Mouse (Mus musculus) CH12.LX (cell line): ENCODE results near the gene Lrrc4b. TPM values are rescaled to one million over a fixed set of nuclear protein-coding genes. Genes with fewer than 3 reads are reported as not detected.

ENCODE experiments used
- DNase-seq: peaks from one replicate; pipeline ENCODE4 v3.0.0-alpha.2; 2013; ENCODE audit errors: extremely low read depth
- H3K27ac ChIP-seq: 2 replicates; pipeline ENCODE4 v1.5.1; 2012; ENCODE audit warnings: low read depth, mild to moderate bottlenecking, control low read depth, moderate library complexity; ENCODE audit not compliant: insufficient read depth
- H3K27me3 ChIP-seq: replicated peaks from 2 replicates; pipeline ENCODE3; 2012; ENCODE audit warnings: inconsistent platforms
- H3K36me3 ChIP-seq, 2 experiments: replicated peaks in 1 of 2; 2 replicates each; pipeline versions ENCODE3 to v1.6.1; 2012; ENCODE audit warnings: inconsistent platforms in 1 of 2, low read length in 1 of 2, mild to moderate bottlenecking in 1 of 2, mixed read lengths in 1 of 2, moderate library complexity in 1 of 2; ENCODE audit not compliant: control insufficient read depth in 1 of 2, insufficient read depth in 1 of 2
- H3K4me1 ChIP-seq, 2 experiments: 2 replicates each; pipeline ENCODE4 v1.6.1; 2012; ENCODE audit warnings: inconsistent platforms in 1 of 2, moderate library complexity in 1 of 2; ENCODE audit not compliant: insufficient read depth in 2 of 2, control insufficient read depth in 1 of 2
- H3K4me2 ChIP-seq: 2 replicates; pipeline ENCODE4 v1.6.1; 2012; ENCODE audit warnings: low read depth, mild to moderate bottlenecking, control low read depth; ENCODE audit not compliant: poor library complexity, insufficient read depth, severe bottlenecking
- H3K4me3 ChIP-seq, 3 experiments: fragments of 150-350 bp in 1 of 3; sonication (generic) in 1 of 3; replicated peaks in 1 of 3; 2 replicates each; pipeline versions ENCODE3 to v1.5.1; 2011 to 2012; ENCODE audit warnings: low read depth in 2 of 3, low read length in 2 of 3, mild to moderate bottlenecking in 2 of 3, moderate library complexity in 2 of 3, control low read depth in 1 of 3, improper control_type of control experiment in 1 of 3, inconsistent platforms in 1 of 3, mixed read lengths in 1 of 3; ENCODE audit not compliant: poor library complexity in 1 of 3
- H3K79me2 ChIP-seq: replicated peaks from 2 replicates; pipeline ENCODE4 v1.6.1; 2012; ENCODE audit warnings: mild to moderate bottlenecking, moderate library complexity; ENCODE audit not compliant: control insufficient read depth, poor library complexity, insufficient read depth, severe bottlenecking; ENCODE audit errors: extremely low read depth
- H3K9ac ChIP-seq: 2 replicates; pipeline ENCODE4 v1.6.1; 2012; ENCODE audit warnings: low read depth, mild to moderate bottlenecking, control low read depth, moderate library complexity; ENCODE audit not compliant: insufficient read depth
- H3K9me3 ChIP-seq: replicated peaks from 2 replicates; pipeline ENCODE3; 2012; ENCODE audit warnings: low read length, inconsistent platforms, mixed read lengths
- BHLHE40 ChIP-seq: IDR thresholded peaks from 2 replicates; pipeline ENCODE4 v1.6.1; 2011; ENCODE audit warnings: mild to moderate bottlenecking, low read depth, low read length, improper control_type of control experiment
- CHD1 ChIP-seq: IDR thresholded peaks from 2 replicates; pipeline ENCODE4 v1.6.1; 2012; ENCODE audit warnings: low read depth, low read length, improper control_type of control experiment, inconsistent platforms
- CHD2 ChIP-seq: IDR thresholded peaks from 2 replicates; pipeline ENCODE4 v1.6.1; 2011; ENCODE audit warnings: low read length, improper control_type of control experiment
- CTCF ChIP-seq, 2 experiments: IDR thresholded peaks in 1 of 2; conservative IDR thresholded peaks in 1 of 2; 2 replicates each; pipeline ENCODE4 v1.5.1; 2011 to 2012; ENCODE audit warnings: low read depth in 2 of 2, low read length in 2 of 2, improper control_type of control experiment in 1 of 2, inconsistent platforms in 1 of 2, mild to moderate bottlenecking in 1 of 2, moderate library complexity in 1 of 2
- E2F4 ChIP-seq: IDR thresholded peaks from 2 replicates; pipeline ENCODE4 v1.6.1; 2011; ENCODE audit warnings: low read depth, low read length, improper control_type of control experiment; ENCODE audit not compliant: insufficient replicate concordance
- ELF1 ChIP-seq: IDR thresholded peaks from 2 replicates; pipeline ENCODE4 v1.6.1; 2014; ENCODE audit warnings: low read depth, mild to moderate bottlenecking, inconsistent platforms, low read length, improper control_type of control experiment
- EP300 ChIP-seq: IDR thresholded peaks from 2 replicates; pipeline ENCODE4 v1.6.1; 2011; ENCODE audit warnings: low read length, improper control_type of control experiment
- ETS1 ChIP-seq: conservative IDR thresholded peaks from 2 replicates; pipeline ENCODE4 v1.6.1; 2012; ENCODE audit warnings: low read depth, mild to moderate bottlenecking, inconsistent platforms, low read length, improper control_type of control experiment, moderate library complexity
- GABPA ChIP-seq: IDR thresholded peaks from 2 replicates; pipeline ENCODE4 v1.6.1; 2012; ENCODE audit warnings: low read depth, low read length, improper control_type of control experiment, inconsistent platforms; ENCODE audit not compliant: insufficient replicate concordance
- HCFC1 ChIP-seq: IDR thresholded peaks from 2 replicates; pipeline ENCODE4 v1.6.1; 2012; ENCODE audit warnings: low read depth, mild to moderate bottlenecking, inconsistent platforms, low read length, improper control_type of control experiment
- IRF4 ChIP-seq: IDR thresholded peaks from 2 replicates; pipeline ENCODE4 v1.6.1; 2014; ENCODE audit warnings: low read depth, mild to moderate bottlenecking, inconsistent platforms, low read length, improper control_type of control experiment
- JUND ChIP-seq: conservative IDR thresholded peaks from 2 replicates; pipeline ENCODE4 v1.6.1; 2011; ENCODE audit warnings: low read depth, low read length, improper control_type of control experiment
- MAFK ChIP-seq: IDR thresholded peaks from 2 replicates; pipeline ENCODE4 v1.6.1; 2011; ENCODE audit warnings: low read length, improper control_type of control experiment; ENCODE audit not compliant: insufficient replicate concordance
- MAX ChIP-seq: IDR thresholded peaks from 2 replicates; pipeline ENCODE4 v1.6.1; 2011; ENCODE audit warnings: low read length, improper control_type of control experiment
- MEF2A ChIP-seq: IDR thresholded peaks from 2 replicates; pipeline ENCODE4 v1.6.1; 2014; ENCODE audit warnings: low read depth, mild to moderate bottlenecking, inconsistent platforms, low read length, improper control_type of control experiment, borderline replicate concordance
- MYC ChIP-seq: IDR thresholded peaks from 2 replicates; pipeline ENCODE4 v1.6.1; 2011; ENCODE audit warnings: low read depth, mild to moderate bottlenecking, improper control_type of control experiment, low read length
- NELFE ChIP-seq: IDR thresholded peaks from 2 replicates; pipeline ENCODE4 v1.6.1; 2011; ENCODE audit warnings: low read depth, low read length, improper control_type of control experiment
- NRF1 ChIP-seq: IDR thresholded peaks from 2 replicates; pipeline ENCODE4 v1.6.1; 2014; ENCODE audit warnings: low read depth, mild to moderate bottlenecking, inconsistent platforms, low read length, improper control_type of control experiment, moderate library complexity
- PAX5 ChIP-seq: IDR thresholded peaks from 2 replicates; pipeline ENCODE4 v1.6.1; 2012; ENCODE audit warnings: low read length, inconsistent platforms, mixed read lengths
- RAD21 ChIP-seq: IDR thresholded peaks from 2 replicates; pipeline ENCODE4 v1.6.1; 2011; ENCODE audit warnings: low read depth, mild to moderate bottlenecking, low read length, improper control_type of control experiment, moderate library complexity
- RCOR1 ChIP-seq: conservative IDR thresholded peaks from 2 replicates; pipeline ENCODE4 v1.6.1; 2012; ENCODE audit warnings: low read depth, mild to moderate bottlenecking, inconsistent platforms, low read length, improper control_type of control experiment
- SIN3A ChIP-seq: IDR thresholded peaks from 2 replicates; pipeline ENCODE4 v1.6.1; 2012; ENCODE audit warnings: low read length, improper control_type of control experiment, inconsistent platforms
- TBP ChIP-seq: conservative IDR thresholded peaks from 2 replicates; pipeline ENCODE4 v1.6.1; 2011; ENCODE audit warnings: low read depth, low read length, improper control_type of control experiment
- TCF12 ChIP-seq: IDR thresholded peaks from 2 replicates; pipeline ENCODE4 v1.6.1; 2014; ENCODE audit warnings: low read depth, mild to moderate bottlenecking, inconsistent platforms, low read length, improper control_type of control experiment
- USF1 ChIP-seq: IDR thresholded peaks from 2 replicates; pipeline ENCODE4 v1.6.1; 2014; ENCODE audit warnings: low read depth, mild to moderate bottlenecking, inconsistent platforms, low read length, improper control_type of control experiment
- USF2 ChIP-seq: conservative IDR thresholded peaks from 2 replicates; pipeline ENCODE4 v1.6.1; 2011; ENCODE audit warnings: low read depth, low read length, improper control_type of control experiment
- ZC3H11A ChIP-seq: IDR thresholded peaks from 2 replicates; pipeline ENCODE4 v1.6.1; 2012; ENCODE audit warnings: low read depth, mild to moderate bottlenecking, inconsistent platforms, low read length, improper control_type of control experiment
- ZKSCAN1 ChIP-seq: IDR thresholded peaks from 2 replicates; pipeline ENCODE4 v1.6.1; 2012; ENCODE audit warnings: low read depth, inconsistent platforms, low read length, improper control_type of control experiment, borderline replicate concordance
- ZMIZ1 ChIP-seq: IDR thresholded peaks from 2 replicates; pipeline ENCODE4 v1.6.1; 2012; ENCODE audit warnings: low read depth, mild to moderate bottlenecking, inconsistent platforms, low read length, improper control_type of control experiment
- ZNF384 ChIP-seq: IDR thresholded peaks from 2 replicates; pipeline ENCODE4 v1.6.1; 2012; ENCODE audit warnings: low read depth, low read length, improper control_type of control experiment, inconsistent platforms
- dilution Hi-C: fragments of 300-500 bp; cut with MboI; formaldehyde crosslinking; loops from 2 replicates; pipeline ENCODE4 v1.14.3; 2020; ENCODE audit warnings: low sequenced_read_pairs; ENCODE audit not compliant: extremely low pct_unique_long_range_greater_than_20kb, extremely low pct_ligation_motif_present
- in situ Hi-C: fragments of 300-500 bp; cut with MboI; formaldehyde crosslinking; loops from 3 replicates; pipeline ENCODE4 v1.14.3; 2019; ENCODE audit warnings: low sequenced_read_pairs, low pct_ligation_motif_present, low pct_unique_long_range_greater_than_20kb, mixed read lengths
- polyA plus RNA-seq: library from polyadenylated mRNA; unstranded; fragments of >175 nt; gene quantifications from 2 replicates; pipeline ENCODE4 v1.2.1, GENCODE M21; 2012; ENCODE audit warnings: low read depth; ENCODE audit not compliant: insufficient read length
- total RNA-seq, 2 experiments: library from RNA; depleted of rRNA; stranded (reverse); fragments of 300-350 nt in 1 of 2; fragments of >200 nt in 1 of 2; gene quantifications; 2 replicates each; pipeline ENCODE4 v1.2.3; 2012 to 2014

The Lrrc4b gene
- total and polyA plus RNA-seq, 3 experiments: 0.04 TPM; not detected in 2

DNA sequence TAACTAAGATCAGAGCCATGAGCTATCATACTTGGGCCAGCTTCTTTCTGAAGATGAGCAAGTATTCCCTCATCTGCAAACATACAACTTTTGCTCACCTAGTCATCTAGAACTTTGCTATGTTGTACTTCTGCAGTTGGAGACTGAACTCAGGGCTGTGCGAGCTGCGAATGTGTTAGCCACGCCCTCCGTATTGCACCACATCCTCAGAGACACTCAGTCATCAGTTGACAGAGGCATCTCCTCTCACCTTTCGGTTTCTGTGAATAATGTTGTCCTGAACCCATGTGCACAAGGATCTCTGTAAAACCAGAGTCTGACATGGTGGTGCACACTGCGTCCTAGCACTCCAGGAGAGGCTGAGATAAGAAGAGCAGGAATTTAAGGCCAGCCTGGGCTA, 27.1 kb upstream of the Lrrc4b start:
- in situ Hi-C loops: loop anchor here (5.0 kb wide), 1 partner anchor 71 kb away; no protein-coding TSS in a partner anchor
- H3K4me1 ChIP-seq: peaks cover 3 to 14% of the 10 kb centered on the region in 2 experiments; a peak in 2 of 4 replicates
- H3K27me3 ChIP-seq: peaks cover 51% of the 10 kb centered on the region
- no peak for TF ChIP-seq MAFK
- TF ChIP-seq, all 38 proteins: peak for 0
- H3K9ac ChIP-seq: no peak overlapping the region
- no peak overlapping the region for H3K4me2 ChIP-seq
- no peaks in the 10 kb centered on the region for H3K79me2 ChIP-seq
- DNase-seq: peak; percentile 12
- dilution Hi-C loops: no loop called here
- no peak overlapping the region for H3K4me3 ChIP-seq
- no peaks in the 10 kb centered on the region for H3K9me3 ChIP-seq
- no peak overlapping the region for H3K27ac ChIP-seq
- H3K36me3 ChIP-seq: no peaks in the 10 kb centered on the region

DNA sequence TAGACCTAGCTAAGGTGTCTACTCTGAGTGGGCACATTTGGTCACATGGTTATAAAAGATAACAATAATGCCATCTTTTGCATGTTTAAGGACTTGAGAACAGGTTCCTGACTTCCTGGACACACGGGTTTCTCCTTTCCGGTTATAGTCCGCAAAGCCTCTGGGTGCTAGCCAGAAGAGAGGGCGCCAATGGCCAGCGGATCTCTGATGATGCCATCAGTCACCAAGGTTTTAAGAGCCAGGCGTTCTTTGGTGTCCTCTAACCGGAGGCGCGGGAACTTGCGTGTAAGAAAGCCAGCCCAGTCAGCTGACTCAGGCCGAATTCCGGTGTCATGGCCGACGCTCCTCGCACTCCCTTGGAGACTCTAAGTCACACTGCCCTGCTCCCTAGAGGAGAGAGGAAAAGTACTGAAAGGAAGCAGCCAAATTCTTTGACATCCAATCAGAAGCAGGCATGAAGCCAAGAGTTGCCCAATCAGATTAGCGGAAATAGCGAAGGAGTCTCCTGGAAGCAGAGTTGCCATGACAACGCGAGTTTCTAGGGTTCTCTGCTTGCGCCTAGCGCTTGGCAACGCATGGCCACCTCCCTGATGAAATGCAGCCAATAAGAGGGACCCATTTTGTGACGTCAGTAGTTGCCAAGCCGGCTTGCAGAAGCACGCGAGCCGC, 23.3 kb upstream of the Lrrc4b start:
- no peak overlapping the region for H3K27ac ChIP-seq
- TF ChIP-seq RAD21 (no peak), HCFC1 (no peak; the same call in 1 of the 2 replicates), JUND (no peak), NELFE (no peak; the same call in 1 of the 2 replicates), RCOR1 (no peak), MAX (peak; percentile 70), NRF1 (no peak), MYC (0 out of 2 replicates have a peak, but pooled peaks have one; percentile 35), ZNF384 (no peak), BHLHE40 (0 out of 2 replicates have a peak, but pooled peaks have one; percentile 29), MEF2A (no peak), IRF4 (0 out of 2 replicates have a peak, but pooled peaks have one; percentile 23), MAFK (no peak; the same call in 1 of the 2 replicates), CTCF (conservative IDR thresholded peaks at IDR 0.05 in 1 of 2, IDR thresholded peaks at IDR 0.05 in 1 of 2; ENCODE audit: low read depth in 2 of 2, low read length in 2 of 2) (no peak), SIN3A (peak; percentile 77; the same call in 1 of the 2 replicates), GABPA (no peak), E2F4 (peak; percentile 80; the same call in 1 of the 2 replicates), ZC3H11A (no peak), CHD2 (peak; percentile 98), USF2 (peak; percentile 63; the same call in 1 of the 2 replicates), ZMIZ1 (no peak), TCF12 (0 out of 2 replicates have a peak, but pooled peaks have one; percentile 39), EP300 (no peak), ETS1 (no peak; the same call in none of the 2 replicates), ELF1 (peak; percentile 57; the same call in 1 of the 2 replicates), TBP (0 out of 2 replicates have a peak, but pooled peaks have one; percentile 25), USF1 (peak; percentile 82), ZKSCAN1 (no peak), PAX5 (no peak), CHD1 (no peak)

More for the DNA sequence above, 23.3 kb upstream of the Lrrc4b start:
- Histone ChIP-seq H3K36me3 (no peaks in the 10 kb centered on the region), H3K4me2 (peak overlapping the region; percentile 14; the same call in 1 of the 2 replicates), H3K27me3 (peaks cover 71% of the 10 kb centered on the region), H3K79me2 (no peaks in the 10 kb centered on the region), H3K4me3 (peak overlapping the region in 2 of 3 experiments; percentile 31 to 46), H3K9ac (peak overlapping the region; percentile 6; the same call in 1 of the 2 replicates), H3K4me1 (peaks cover 3 to 8% of the 10 kb centered on the region in 2 experiments; a peak in 2 of 4 replicates), H3K9me3 (no peaks in the 10 kb centered on the region)
- dilution Hi-C loops: no loop called here
- in situ Hi-C loops: no loop called here
- DNase-seq: peak; percentile 99
